Mouse (Mus musculus): Measurements from ENCODE around the gene Nwd1.

Nwd1 gene

DNA sequence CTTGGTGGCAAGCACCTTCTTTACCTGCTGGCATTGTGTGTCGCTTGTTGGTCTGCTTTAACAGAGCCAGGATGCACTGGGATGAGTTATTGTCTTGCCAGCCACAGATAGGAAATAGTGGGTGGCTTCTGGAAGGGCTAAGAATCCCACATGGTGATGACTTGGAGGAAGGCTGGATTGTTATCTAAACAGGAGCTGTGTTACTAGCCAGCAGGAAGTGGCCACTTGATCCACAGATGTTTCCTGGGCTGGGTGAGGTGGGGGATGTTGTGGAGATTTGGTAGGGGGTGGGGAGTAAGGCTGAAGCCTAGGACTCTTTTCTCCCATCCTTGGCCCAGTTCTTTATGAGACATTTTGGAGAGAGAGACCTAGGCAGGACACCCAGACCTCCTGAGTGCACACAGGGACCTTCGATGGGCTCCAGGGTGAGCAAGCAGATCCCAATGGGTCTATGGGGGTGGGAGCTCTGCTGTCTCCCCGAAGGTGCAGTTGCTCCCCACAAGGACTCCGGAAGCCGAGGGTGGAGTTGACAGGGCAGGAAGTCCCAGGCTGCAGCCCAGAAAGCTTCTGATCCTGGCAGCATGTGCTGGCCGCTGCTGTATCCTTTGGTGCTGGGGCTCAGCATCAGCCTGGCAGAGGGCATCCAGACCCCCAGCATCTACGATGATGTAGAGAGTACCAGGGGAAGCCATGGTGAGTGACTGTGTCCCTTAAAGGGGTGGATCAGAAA is 115.0 kb downstream of the Nwd1 start, which contains the start of gene F2rl3:
TSS of gene F2rl3 (plus strand) at position 559 of the 730 bp plus-strand sequence.
- DNase-seq (ENCODE audit: low read depth, low spot score) = peak; percentile 65

DNA sequence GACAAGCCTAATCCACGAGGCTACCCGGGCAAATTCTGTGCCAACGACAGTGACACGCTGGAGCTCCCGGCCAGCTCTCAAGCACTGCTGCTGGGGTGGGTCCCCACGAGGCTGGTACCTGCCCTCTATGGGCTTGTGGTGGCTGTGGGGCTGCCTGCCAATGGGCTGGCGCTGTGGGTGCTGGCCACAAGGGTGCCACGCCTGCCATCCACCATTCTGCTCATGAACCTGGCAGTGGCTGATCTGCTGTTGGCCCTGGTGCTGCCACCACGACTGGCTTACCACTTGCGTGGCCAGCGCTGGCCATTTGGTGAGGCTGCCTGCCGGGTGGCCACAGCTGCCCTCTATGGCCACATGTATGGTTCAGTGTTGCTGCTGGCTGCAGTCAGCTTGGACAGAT is 115.8 kb downstream of the Nwd1 start:
- peak; percentile 22 for DNase-seq (ENCODE audit: low read depth, low spot score)

DNA sequence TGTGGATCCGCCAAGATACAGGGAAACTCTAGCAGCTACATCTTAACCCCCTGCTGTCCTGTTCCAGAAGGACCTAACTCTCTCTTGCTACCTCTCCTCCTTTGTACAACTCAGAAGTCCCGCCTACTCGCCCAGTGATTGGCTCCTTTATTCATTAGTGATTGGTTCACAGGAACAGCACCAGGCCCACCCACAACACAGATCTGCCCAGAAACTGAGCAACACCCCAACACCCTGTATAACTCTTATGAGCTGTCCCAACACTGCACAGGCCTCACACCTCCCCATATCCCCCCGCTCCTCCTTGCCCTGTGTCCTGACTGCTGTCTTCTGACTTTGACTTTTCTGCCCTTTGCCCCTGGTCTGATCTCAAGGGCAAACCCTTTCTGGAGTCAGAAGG is 119.2 kb downstream of the Nwd1 start:
- peak; percentile 5 for DNase-seq (ENCODE audit: low read depth, low spot score)

DNA sequence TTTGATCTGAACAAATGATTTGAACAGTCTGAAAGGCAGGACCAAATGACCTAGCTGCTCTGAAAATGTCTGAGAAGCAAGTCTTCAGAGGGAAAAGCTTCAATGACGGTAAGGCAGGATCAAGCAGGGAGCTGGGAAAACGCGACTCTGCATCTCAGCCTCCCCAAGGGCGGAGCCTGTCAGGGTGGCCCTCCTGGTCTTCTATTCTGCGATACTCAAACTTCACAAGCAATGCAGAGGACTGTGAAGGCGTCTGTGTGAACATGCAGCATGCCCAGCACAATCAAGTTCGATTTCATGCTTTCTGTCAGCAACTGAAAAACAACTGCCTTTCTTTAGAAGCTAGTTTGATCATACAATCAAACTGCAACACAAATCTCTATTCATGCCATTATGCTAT is 120.3 kb downstream of the Nwd1 start:
- no peak for DNase-seq (ENCODE audit: low read depth, low spot score)
